Mouse (Mus musculus): ENCODE results near the gene Pdzd8.

DNA sequence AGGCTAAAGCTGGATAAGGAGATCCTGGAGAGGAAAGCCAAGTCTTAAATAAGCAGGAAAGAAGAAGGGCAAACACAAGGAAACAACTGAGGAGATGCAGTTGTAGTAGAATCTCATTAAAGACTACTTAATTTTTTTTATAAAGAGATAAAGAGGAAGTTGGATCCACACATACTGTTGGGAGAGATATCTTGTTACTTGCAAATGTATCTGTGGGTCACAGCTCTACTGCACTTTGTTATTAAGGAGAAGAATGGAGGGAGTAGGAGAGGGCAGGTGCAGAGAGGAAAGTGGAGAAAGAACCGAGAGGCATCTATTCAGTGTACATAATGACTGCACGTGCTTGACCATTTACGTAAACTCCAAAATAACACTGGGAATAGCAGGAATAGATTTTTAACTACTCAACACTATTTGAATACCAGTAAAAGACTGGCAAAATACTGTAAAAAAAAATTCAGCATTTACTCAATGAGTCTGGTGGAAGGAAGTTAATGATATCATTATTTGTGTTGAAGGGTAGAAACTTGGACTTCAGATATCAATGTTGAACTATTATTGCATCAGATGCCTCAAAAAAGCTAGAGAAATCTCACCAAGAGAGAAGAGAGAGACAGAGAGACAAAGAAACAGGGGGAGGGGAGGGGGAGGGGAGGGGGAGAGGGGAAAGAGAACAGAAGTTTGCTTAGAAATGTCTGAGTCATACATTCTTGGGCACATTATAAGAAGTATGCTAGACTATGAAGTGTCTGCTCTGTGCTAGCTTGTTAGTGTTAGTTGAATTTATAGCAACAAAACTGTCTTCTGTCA lies 7.5 kb downstream of the Pdzd8 start:
- no peak for TF ChIP-seq USF1 (IDR thresholded peaks at IDR 0.05; ENCODE audit: low read depth)
- TF ChIP-seq CTCF (IDR thresholded peaks at IDR 0.05; ENCODE audit: control insufficient read depth, insufficient read depth, insufficient read length) = no peak
